Mouse (Mus musculus): ENCODE measurements around the gene Myod1.

The Myod1 gene

DNA sequence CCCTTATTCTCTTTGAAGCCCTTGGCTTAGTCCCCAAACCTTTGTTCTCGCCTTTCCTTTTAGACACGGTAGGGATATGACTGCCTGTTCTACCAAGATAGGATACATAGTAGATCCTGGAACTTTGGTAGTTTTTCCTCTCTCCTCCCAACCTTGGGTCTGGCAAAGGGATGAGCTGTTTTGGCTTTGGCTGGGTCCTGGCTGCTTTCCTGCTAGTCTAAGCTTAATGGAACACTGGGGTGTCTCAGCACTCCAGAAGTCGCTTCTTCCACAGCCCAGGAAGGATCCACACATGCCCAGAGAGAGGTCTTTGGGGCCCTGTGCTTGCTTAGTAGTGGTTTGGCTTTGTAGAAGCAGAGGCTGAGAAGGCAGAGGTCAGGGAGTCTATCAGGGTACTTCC, 47.7 kb downstream of the Myod1 start:
- ChIA-PET POLR2A (interaction anchor here in 1 of 4 experiments (0.6 kb wide), 1 partner anchor 116 kb away, joined by 5 read pairs; no protein-coding TSS in a partner anchor), CTCF (interaction anchor here (0.6 to 5.0 kb wide), 14 partner anchors 11 to 144 kb away, joined by 3 to 23 read pairs (median 8); partner anchors contain the start of gene Kcnc1 (in 1 of the 4))

GRCm38 (mm10) chr7:46425012-46425411, 48.7 kb downstream of the Myod1 start:
- ChIA-PET CTCF (interaction anchor here (1.4 to 5.0 kb wide), 5 partner anchors 10 to 32 kb away, joined by 4 to 23 read pairs (median 8); no protein-coding TSS in a partner anchor), POLR2A (no interaction called here)
